Mouse (Mus musculus) brain, adult 2 months (tissue): Measurements from ENCODE around the gene Skint8.
"Not testable (repeated sequence)": the region's sequence is repeated elsewhere in the genome, so short reads cannot be mapped to it uniquely, and the experiment has no call there.

Experiments used
- DNase-seq: peaks from one replicate; pipeline ENCODE4 v3.0.0; 2011; ENCODE audit warnings: low read depth, low spot score

Skint8 gene

GRCm38 (mm10) chr4:111919092-111919491 lies at the start of gene Skint8:
Skint8 (plus strand) TSS chr4:111919392.
- no peak for DNase-seq

GRCm38 (mm10) chr4:111880112-111880875 lies 38.9 kb upstream of the Skint8 start:
- DNase-seq = no peak

- no peak for DNase-seq
Observed at GRCm38 (mm10) chr4:111883543-111883942, 35.6 kb upstream of the Skint8 start.

GRCm38 (mm10) chr4:111886018-111886417 lies 33.2 kb upstream of the Skint8 start:
- DNase-seq = peak; percentile 71

GRCm38 (mm10) chr4:111886607-111887006 lies 32.6 kb upstream of the Skint8 start:
- peak; percentile 78 for DNase-seq

GRCm38 (mm10) chr4:111892138-111892537 lies 27.1 kb upstream of the Skint8 start:
- DNase-seq = no peak

- no peak for DNase-seq
Observed at GRCm38 (mm10) chr4:111897755-111898154, 21.4 kb upstream of the Skint8 start.

GRCm38 (mm10) chr4:111898566-111898965 lies 20.6 kb upstream of the Skint8 start:
- DNase-seq = no peak

GRCm38 (mm10) chr4:111900491-111900890 lies 18.7 kb upstream of the Skint8 start:
- DNase-seq = peak; percentile 53

GRCm38 (mm10) chr4:111901473-111901872 lies 17.7 kb upstream of the Skint8 start:
- no peak for DNase-seq

- no peak for DNase-seq
Observed at GRCm38 (mm10) chr4:111902775-111903174, 16.4 kb upstream of the Skint8 start, which contains the start of gene Slc5a9. Slc5a9 (minus strand) TSS chr4:111902918.

- DNase-seq = peak; percentile 53
Observed at GRCm38 (mm10) chr4:111907926-111908325, 11.3 kb upstream of the Skint8 start.

- peak; percentile 11 for DNase-seq
Observed at GRCm38 (mm10) chr4:111961309-111961708, 42.1 kb downstream of the Skint8 start.

- DNase-seq = not testable (repeated sequence)
Observed at GRCm38 (mm10) chr4:111963241-111963640, 44.0 kb downstream of the Skint8 start.

- DNase-seq = no peak
Observed at GRCm38 (mm10) chr4:111963669-111964068, 44.5 kb downstream of the Skint8 start.

- DNase-seq = no peak
Observed at GRCm38 (mm10) chr4:111972623-111973022, 53.4 kb downstream of the Skint8 start, which contains the start of gene Skint7. Skint7 (plus strand) TSS chr4:111972923.
